Mouse (Mus musculus): ENCODE results near the gene Pus10.
A peak's percentile ranks its signal among the peaks of the same experiment; 100 is the strongest.
"Not testable (repeated sequence)": the region's sequence is repeated elsewhere in the genome, so short reads cannot be mapped to it uniquely, and the experiment has no call there.

Gene Pus10

GRCm38 (mm10) chr11:23762635-23763034, 97.2 kb downstream of the Pus10 start:
- no peak for DNase-seq (ENCODE audit: low spot score)

GRCm38 (mm10) chr11:23767369-23767768, 101.9 kb downstream of the Pus10 start:
- DNase-seq (ENCODE audit: low spot score) = not testable (repeated sequence)

DNA sequence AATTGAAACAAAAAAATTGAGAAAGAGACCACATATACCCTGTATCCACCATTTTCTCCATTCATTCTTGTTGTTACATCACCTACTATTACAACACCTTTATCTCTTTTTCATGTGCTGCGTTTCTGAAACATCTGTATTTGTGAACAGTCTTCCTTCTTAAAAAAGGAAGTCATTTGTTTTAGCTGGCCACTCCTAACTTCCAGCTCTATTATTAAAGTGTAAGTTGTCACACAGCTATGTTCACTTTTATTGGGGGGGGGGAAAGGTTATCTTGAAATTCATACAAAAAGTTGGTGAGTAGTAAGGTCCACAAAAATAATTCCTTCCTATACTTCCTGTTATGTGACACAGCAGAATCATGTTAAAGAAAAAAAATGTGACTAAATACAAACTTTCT, 102.5 kb downstream of the Pus10 start:
- DNase-seq (ENCODE audit: low spot score) = no peak

- no peak for DNase-seq (ENCODE audit: low spot score)
These were observed 103.6 kb downstream of the Pus10 start for GRCm38 (mm10) chr11:23769033-23769432.

DNA sequence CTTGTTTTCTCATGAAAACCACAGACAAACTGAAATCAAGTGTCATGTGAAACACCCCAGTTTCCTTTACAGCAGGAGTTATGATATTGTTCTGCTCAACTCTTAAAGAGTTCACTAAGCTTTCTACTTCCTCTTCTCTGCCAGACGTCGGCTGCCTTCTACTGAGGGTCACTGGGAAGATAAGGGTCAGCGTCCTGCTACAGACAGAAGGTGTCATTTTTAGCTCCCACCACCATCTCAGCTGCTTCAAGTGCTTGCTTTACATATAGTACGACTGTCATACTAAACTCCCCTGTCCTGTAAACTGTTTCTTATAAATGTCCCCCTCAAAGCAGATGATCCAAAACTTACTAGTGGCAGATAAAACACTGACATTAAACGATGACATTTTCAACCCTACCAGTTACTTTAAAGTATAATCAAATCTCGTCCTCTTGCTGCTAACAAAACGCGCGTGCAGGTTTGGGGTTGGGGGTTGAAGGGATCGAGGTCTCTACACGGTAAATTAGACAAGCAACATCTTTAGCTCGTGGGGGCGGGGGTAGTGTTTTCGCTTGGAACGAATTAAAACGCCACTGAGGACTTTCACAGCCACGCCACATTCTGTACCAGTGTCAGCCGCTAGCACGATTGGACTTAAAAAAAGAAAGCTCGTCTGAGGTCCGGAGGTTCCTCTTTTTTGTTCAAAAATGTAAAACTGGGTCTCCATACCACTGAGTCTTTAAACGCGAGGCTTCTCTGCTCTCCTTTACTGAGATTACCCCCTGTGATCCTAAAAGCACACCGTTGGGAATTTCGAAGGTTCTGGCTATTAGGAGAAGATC, 104.4 kb downstream of the Pus10 start:
- DNase-seq (ENCODE audit: low spot score) = peak; percentile 25

- DNase-seq (ENCODE audit: low spot score) = no peak
These were observed 105.0 kb downstream of the Pus10 start for GRCm38 (mm10) chr11:23770510-23770759.

GRCm38 (mm10) chr11:23770760-23771506, 105.5 kb downstream of the Pus10 start, which contains the start of gene Rel:
Rel (minus strand) TSS chr11:23770970.
- DNase-seq (ENCODE audit: low spot score) = peak; percentile 90

DNA sequence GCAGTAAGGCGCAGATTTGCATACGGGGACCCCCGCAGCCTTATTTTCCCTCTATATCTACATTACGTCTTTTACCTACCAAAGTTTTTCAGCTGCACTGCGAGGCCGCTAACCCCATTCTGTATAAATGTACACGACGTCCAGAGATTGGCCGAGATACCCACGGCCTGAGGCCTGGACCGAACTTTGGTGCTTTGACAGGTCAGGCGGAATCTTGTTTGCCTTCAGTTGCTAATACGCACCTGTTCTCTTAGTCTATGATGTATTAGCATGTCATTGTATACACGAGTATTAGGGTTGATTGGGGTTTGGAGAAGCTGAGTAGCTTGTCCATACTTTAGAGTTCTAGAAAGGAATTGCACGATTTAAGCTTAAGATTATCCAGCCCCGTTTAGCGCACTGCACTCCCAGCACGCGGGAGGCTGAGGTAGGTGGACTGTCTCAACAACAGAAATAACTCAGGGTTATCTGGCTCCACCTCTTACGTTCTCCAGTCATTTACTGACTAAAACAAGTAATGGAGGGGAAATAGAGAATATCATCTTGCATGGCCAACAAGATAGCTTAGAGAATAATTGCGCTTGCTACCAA, 106.1 kb downstream of the Pus10 start:
- DNase-seq (ENCODE audit: low spot score) = no peak

GRCm38 (mm10) chr11:23772471-23772870, 107.0 kb downstream of the Pus10 start:
- DNase-seq (ENCODE audit: low spot score) = no peak

DNA sequence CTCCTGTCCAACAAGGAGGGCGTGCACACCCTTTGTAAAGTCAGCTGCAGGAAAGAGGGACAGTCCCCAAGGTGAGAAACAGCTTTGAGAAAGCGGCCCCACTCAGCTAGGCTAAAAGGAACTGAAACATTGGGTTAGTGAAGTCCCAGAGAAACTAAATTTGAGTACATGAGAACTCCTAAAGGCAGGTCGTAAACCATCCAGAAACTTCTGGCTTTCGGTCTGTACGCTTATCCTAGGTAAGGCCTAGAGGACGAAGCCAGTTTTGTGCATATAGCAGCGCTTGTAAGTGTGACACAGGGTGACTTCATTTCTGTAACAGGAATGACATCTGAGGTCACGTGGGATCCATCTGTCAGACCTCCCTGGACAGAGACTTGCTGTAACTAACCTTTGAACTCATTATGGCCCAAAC, 113.3 kb downstream of the Pus10 start:
- DNase-seq (ENCODE audit: low spot score) = no peak

- no peak for DNase-seq (ENCODE audit: low spot score)
These were observed 116.6 kb downstream of the Pus10 start for GRCm38 (mm10) chr11:23782038-23782437.
